Mouse (Mus musculus): ENCODE data around the gene St8sia1.

DNA sequence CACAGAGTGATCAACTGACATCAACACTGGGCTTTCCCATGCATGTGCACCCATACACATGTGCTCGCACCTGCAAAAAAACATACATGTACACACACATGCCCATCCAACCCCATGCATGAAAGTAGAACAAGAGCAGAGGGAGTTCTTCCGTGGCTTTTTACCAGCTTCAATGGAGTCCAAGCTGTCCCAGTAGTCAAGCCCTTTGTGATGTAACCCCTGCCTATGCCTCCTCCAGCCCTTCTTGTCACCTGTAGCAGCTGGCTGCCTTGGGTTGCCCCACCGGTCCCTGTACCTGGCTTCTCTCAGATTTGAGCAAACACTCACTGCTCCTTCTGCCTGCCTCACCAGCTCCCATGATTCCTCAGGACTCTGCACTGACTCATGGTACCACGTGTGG is 119.2 kb downstream of the St8sia1 start:
- no peak for TF ChIP-seq TAL1 (IDR thresholded peaks at IDR 0.05; ENCODE audit: low read length)
- TF ChIP-seq GATA1 (IDR thresholded peaks at IDR 0.05; ENCODE audit: low read length) = no peak
